Mouse (Mus musculus) layer of hippocampus, adult 18-20 months (tissue): ENCODE measurements around the gene Gemin5. TPM values are rescaled to one million over a fixed set of nuclear protein-coding genes. Genes with fewer than 3 reads are reported as not detected.
A peak's percentile ranks its signal among the peaks of the same experiment; 100 is the strongest.
"Not testable (repeated sequence)": the region's sequence is repeated elsewhere in the genome, so short reads cannot be mapped to it uniquely, and the experiment has no call there.

ENCODE experiments used
- DNase-seq, 2 experiments: peaks; one replicate each; pipeline ENCODE4 v3.0.0; 2022; ENCODE audit warnings: low spot score in 2 of 2
- long read RNA-seq: library from polyadenylated mRNA; stranded (forward); transcript quantifications from one replicate; pipeline ENCODE4 v2.0.0, GENCODE M21; 2021
- total RNA-seq, 2 experiments: library from RNA; stranded (reverse); gene quantifications; 2 replicates each; pipeline ENCODE4 v1.2.3; 2021

Gemin5 gene
- total RNA-seq, result 10 to 100 TPM; 20.1 TPM
- long read RNA-seq, full-length matches to known transcripts, result 10 of 21 reads
- long read RNA-seq, partial matches to known transcripts, result 1 of 21 reads
- long read RNA-seq, other reads (novel, unspliced or antisense), result 10 of 21 reads

- DNase-seq, result peak; percentile 77 to 89
These were observed at the start of gene Gemin5 for GRCm38 (mm10) chr11:58168167-58168915. Gene Gemin5, minus strand, starts transcription at chr11:58168539.

DNA sequence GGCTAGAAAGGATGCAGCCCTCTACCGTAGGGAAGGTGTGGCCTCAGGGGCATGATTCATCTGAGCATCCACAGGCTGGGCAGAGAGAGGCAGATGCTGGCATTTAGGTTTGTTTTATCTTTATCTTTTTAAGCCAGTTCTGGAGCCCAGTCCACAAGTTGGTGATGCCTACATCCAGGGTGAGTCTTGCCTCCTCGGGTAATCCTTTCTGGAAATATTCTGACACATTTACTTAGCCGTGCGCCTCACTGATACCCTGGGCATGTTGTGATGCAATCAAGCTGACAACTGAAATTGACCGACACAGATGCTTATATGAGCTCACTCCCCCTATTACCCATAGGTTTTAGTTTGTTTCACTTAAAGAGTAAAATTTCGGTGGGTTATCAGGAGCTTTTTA is 48.5 kb upstream of the Gemin5 start:
- DNase-seq, result no peak

- DNase-seq, result no peak
These were observed 47.5 kb upstream of the Gemin5 start for GRCm38 (mm10) chr11:58215814-58216213.

- DNase-seq, result not testable (repeated sequence)
These were observed 46.7 kb upstream of the Gemin5 start for GRCm38 (mm10) chr11:58215049-58215430.

DNA sequence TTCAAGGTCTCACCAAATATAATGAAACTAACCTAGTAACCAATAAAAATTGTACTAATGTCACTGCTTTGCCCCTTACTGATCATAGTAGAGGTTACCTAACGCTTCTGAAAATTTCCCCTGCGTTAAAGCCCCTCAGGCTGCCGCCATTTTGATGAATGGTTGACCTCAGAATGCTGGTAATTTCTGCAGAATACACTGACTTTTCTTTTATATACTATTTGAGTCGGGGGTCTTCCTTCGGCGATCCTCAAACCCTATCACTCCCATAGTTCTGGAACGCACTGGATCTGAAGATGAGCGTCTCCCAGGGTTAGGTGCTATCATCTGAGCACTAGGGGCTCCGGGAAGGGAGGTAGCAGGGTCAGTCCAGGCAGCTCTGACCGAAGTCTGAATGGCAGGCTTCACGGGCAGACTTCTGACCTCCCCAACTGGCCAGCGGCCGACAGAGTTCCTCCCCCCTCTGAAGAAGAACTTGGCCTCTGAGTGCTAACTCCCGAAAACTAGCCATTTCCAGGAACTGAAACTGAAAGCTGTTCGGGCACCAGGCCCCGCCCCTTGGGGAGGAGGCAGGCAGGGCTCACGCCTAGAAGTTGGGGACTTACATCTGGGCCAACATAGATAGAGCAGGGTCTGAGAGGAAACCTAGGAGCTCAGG is 46.2 kb upstream of the Gemin5 start:
- DNase-seq, result peak in 1 of 2 experiments; percentile 47

- DNase-seq, result no peak
These were observed 45.5 kb upstream of the Gemin5 start for GRCm38 (mm10) chr11:58213673-58214342.

DNA sequence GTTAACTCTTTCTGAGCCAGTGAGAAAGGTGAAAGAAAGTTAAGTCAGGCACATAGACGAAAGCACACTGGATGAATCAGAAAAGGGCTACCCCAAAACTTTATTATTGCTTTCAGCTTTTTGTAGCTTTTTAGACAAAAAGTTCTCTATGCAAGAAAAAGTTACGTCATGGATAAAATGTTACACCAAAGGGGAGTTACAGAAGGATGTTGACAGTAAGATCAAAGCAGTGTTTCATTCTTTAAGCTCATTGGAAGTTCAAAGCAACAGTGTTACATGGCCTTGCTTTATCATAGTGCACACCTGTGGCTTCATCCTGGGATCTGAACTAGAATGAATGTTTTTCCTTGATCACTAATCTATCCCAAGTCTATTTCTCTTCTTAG is 43.3 kb upstream of the Gemin5 start:
- DNase-seq, result no peak

GRCm38 (mm10) chr11:58211062-58211681 is 42.8 kb upstream of the Gemin5 start:
- DNase-seq, result no peak

DNA sequence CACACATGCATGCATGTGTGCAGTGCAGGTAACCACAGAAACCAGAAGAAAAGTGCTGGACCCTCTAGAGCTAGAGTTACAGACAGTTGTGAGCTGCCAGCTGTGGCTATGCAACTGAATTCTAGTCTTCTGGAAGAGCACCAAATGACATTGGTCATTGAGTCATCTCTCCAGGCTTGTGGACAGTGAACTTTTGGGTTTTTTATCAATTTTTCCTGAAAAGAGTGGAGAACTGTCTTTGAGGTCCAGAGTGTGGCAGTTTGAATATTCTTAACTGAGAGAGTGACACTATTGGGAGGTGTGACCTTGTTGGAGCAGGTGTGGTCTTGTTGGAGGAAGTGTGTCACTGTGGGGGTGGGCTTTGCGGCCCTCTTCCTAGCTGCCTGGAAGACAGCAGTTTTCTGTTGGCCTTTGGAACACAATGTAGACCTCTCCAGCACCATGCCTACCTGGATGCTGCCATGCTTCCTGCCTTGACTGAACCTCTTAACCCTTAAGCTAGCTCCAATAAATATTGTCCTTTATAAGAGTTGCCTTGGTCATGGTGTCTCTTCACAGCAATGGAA is 42.1 kb upstream of the Gemin5 start:
- DNase-seq, result no peak

DNA sequence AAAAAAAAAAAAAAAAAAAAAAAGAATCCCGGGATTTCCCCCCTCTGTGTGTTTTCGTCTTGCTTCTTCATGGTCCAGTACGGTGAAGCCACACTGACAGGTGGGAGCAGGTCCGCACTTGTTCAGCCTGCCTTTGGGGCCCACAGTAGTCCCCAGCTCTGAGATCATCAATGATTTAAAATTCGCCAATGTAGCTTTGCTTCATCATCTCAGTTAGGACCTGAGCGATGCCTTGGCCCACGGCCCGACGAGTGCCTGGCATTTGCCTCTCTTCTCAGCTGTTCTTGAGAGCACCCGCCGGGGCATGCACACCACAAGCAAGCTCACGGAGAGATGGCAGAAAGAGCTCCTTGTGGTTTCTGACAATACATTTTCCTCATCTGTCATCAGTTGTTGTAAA is 32.7 kb upstream of the Gemin5 start:
- DNase-seq, result no peak

GRCm38 (mm10) chr11:58200226-58200625 is 31.9 kb upstream of the Gemin5 start:
- no peak for DNase-seq

DNA sequence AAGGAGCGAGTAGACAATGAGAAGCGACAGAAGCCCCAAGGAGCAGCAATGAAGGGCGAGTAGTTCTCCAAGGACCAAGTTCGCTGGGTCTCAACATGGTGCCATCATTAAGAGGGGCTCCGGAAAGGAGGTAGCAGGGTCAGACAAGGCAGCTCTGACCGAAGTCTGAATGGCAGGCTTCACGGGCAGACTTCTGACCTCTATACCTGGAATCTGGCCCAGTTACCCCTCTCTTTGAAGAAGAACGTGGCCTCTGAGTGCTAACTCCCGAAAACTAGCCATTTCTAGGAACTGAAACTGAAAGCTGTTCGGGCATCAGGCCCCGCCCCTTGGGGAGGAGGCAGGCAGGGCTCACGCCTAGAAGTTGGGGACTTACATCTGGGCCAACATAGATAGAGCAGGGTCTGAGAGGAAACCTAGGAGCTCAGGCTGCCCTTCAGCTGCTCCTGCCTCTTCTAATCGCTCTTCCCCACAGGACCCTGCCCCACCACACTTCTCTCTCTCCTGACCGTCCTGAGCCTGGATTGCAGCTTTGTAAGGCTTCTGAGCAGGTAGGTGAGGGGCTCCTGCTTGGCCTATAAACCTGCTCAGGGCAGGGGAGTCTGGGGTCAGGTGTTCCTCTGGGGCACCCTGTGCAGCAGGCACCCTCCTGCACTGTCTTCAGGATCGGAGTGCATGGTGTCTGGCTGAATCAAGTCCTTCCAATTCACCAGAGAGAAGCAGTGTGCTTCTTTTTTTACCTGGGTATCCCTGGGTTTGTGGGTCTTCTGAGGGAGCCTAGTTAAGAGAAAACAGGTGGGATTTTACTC is 31.1 kb upstream of the Gemin5 start, which contains the start of the genes Igtp and Irgm2:
Gene Igtp (plus strand): TSS at position 328 of the 809 bp plus-strand sequence.
Gene Irgm2 (plus strand): TSS at position 390 of the 809 bp plus-strand sequence.
- peak in 1 of 2 experiments; percentile 38 for DNase-seq

DNA sequence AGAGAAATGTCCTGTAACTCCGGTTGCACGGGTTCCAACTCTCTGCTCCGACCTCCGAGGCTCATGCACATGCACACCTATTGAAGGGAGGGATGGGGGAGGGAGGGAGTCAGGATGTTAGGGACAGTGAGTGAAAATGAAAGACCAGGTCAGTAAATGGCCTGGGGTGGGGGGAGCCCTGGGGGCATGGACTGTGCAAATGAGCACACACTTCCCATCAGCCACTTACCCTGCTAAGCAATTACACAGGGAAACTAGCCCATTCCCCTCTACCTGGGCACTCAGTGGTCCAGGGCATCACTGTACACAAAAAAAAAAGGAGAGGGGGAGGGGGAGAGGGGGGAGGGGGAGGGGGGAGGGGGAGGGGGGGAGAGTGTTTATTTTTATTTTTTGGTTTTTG is 30.3 kb upstream of the Gemin5 start:
- DNase-seq, result no peak

DNA sequence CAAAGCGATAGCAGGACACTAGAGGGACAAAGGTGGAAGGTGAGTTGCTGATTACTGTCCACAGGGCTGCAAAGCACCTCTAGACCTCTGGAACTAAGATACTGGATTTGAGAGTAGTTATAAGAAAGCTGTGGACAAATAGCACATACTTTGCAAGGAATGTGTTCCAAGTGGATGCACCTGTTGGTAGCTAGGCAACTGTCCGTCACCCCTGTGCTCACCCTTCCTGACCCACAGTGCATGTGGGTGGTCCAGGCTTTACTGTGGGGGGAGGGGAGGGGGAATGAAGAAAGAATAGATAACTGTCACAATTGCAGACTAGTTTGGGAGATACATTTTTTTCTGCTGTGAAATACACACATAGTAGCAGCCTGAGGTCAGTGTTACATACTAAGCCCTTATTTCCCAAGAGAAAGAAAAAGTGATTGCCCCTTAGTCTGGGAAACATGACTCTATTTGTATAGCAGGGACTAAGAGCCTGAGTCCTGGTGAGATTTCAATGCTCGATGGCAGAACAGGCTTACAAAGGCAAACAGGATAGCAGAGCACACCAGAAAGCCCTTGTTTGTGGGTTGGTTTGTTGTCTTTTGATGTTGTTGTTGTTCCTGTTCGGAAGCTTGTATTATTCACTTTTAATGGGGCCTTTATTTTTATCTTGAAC is 25.7 kb upstream of the Gemin5 start:
- no peak for DNase-seq

- DNase-seq, result no peak
These were observed 25.0 kb upstream of the Gemin5 start for GRCm38 (mm10) chr11:58193326-58193725.

DNA sequence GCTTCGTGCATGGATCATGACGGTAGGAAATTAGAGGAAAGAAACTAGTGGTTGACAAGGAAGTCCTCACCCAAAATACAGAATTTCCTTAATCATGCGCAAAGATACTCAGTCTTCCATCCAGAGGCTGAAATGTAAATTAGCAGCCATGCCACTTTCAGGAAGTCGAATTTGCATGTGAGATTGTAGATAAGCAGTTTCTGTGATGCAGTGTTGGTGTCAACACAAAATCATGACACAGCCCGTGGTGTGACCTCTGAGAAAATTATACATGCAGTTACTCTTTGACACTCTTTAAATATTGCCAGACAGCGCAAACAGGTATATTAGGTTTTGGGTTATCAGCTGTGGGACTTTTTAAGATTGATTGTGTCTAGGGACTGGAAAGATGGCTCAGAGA is 21.3 kb upstream of the Gemin5 start:
- no peak for DNase-seq

DNA sequence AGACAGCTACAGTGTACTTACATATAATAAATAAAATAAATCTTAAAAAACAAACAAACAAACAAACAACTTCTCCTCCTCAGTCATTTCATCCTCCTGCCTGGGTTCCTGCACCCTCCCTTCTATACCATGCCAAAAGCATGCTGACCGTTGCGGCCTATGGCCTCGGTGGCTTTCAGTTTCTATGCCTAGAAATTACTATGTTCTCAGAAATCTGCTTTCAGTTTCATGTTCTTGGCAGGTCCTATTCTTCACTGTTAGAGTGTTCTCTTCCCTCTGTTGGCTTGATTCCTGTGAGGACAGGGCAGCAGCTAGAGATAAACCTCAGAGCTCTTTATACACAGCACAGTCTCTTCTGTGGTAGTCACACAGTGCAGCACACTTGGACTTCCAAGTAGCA is 15.2 kb upstream of the Gemin5 start:
- DNase-seq, result no peak

DNA sequence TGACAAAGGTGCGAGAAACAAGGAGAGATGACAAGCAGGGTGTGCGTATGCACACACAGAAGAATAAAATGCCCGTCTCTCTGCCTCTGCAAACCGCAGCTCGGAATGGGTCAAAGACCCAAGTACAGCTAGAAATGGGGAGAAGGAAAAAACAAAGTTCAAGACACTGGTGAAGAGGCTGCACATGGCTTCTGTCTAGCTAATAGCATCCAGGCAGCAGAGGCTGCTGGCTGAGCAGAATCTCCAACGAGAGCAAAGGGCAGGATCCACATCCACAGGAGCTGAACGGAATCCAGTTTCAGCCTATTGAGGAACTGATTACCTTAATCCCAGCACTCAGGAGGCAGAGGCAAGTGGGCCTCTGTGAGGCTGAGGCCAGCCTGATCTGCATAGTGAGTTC is 12.4 kb upstream of the Gemin5 start:
- DNase-seq, result no peak

DNA sequence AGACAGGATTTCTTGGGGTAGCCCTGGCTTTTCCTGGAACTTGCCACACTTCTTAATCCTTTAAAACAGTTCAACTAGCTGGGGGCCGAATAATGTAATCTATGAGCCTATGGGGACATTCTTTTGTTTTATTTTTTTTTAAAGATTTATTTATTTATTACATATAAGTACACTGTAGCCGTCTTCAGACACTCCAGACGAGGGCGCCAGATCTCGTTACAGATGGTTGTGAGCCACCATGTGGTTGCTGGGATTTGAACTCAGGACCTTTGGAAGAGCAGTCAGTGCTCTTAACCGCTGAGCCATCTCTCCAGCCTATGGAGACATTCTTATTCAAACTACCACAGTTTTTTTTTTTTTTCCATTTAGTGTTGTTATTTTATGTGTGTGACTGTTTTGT is 11.6 kb upstream of the Gemin5 start:
- not testable (repeated sequence) for DNase-seq

DNA sequence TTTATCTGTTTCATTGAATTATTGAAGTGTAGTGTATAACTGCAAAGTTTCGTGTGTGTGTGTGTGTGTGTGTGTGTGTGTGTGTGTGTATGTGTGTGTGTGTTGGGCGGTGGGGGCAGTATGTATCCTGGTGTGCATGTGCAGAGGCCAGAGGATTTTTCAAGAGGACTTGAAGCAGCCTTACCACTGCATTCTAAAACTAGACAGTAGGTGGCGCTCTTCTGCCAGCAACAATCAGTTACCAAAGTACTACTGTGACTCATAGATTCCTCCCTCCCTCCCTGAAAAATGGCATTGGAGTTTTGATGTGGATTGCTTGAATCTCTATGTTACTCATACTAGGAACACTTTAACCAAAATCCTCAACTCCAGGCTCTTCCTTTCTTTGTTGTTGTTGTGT is 11.2 kb upstream of the Gemin5 start:
- peak; percentile 54 to 95 for DNase-seq
